Mouse (Mus musculus) megakaryocyte, embryonic 14.5 days (primary cell): ENCODE data around the gene Slc4a4.

Experiments used
- FLI1 ChIP-seq: IDR thresholded peaks from 2 replicates; pipeline ENCODE4 v1.6.1; 2012; ENCODE audit warnings: low read length, inconsistent platforms, mixed read lengths
- GATA1 ChIP-seq: IDR thresholded peaks from 3 replicates; pipeline ENCODE4 v1.6.1; 2012; ENCODE audit warnings: mixed read lengths, low read length, inconsistent platforms, borderline replicate concordance

DNA sequence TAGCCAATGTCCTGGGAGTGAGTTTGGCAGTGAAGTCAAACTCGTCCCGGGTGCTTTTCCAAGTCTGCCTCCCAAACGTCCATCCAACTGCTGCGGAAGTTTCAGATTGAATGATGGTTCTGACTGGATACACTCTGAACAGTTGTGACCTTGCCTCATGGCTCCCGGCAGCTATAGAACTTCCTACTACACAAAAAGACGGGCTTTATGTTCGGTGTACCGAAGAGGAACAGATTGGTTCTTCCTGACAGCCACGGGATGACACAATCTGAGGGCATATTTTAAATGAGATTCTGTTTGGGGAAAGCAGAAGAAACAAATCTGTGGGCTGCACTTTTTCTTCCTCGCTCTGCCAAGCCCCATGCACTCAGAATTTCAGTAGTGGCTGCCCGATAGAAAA, 201.8 kb downstream of the Slc4a4 start:
- TF ChIP-seq GATA1 (no peak), FLI1 (no peak)
